Mouse (Mus musculus): Measurements from ENCODE around the gene Ctf1.
"Not testable (repeated sequence)": the region's sequence is repeated elsewhere in the genome, so short reads cannot be mapped to it uniquely, and the experiment has no call there.

The Ctf1 gene

GRCm38 (mm10) chr7:127693730-127694129, 18.8 kb upstream of the Ctf1 start:
- not testable (repeated sequence) for DNase-seq

- DNase-seq, result no peak
Observed at GRCm38 (mm10) chr7:127698986-127699385, 13.6 kb upstream of the Ctf1 start.

- no peak for DNase-seq
Observed at GRCm38 (mm10) chr7:127700712-127701331, 11.7 kb upstream of the Ctf1 start.

GRCm38 (mm10) chr7:127703561-127704178, 8.9 kb upstream of the Ctf1 start:
- no peak for DNase-seq

GRCm38 (mm10) chr7:127704598-127704997, 7.9 kb upstream of the Ctf1 start:
- no peak for DNase-seq

- no peak for DNase-seq
Observed at GRCm38 (mm10) chr7:127705706-127706105, 6.8 kb upstream of the Ctf1 start.

GRCm38 (mm10) chr7:127707045-127707956, 5.2 kb upstream of the Ctf1 start:
- peak; percentile 18 for DNase-seq

GRCm38 (mm10) chr7:127707957-127708206, 4.7 kb upstream of the Ctf1 start:
- DNase-seq, result no peak

GRCm38 (mm10) chr7:127708207-127709078, 4.1 kb upstream of the Ctf1 start, which contains the start of gene Bcl7c:
Gene Bcl7c (minus strand): TSS chr7:127708933.
- DNase-seq, result peak; percentile 91

- no peak for DNase-seq
Observed at GRCm38 (mm10) chr7:127709261-127709979, 3.1 kb upstream of the Ctf1 start.

GRCm38 (mm10) chr7:127711031-127711430, 1.5 kb upstream of the Ctf1 start:
- no peak for DNase-seq

GRCm38 (mm10) chr7:127711456-127711855, 1.1 kb upstream of the Ctf1 start:
- DNase-seq, result no peak

- DNase-seq, result no peak
Observed at GRCm38 (mm10) chr7:127714816-127715215, 2.3 kb downstream of the Ctf1 start.

- DNase-seq, result peak; percentile 71
Observed at GRCm38 (mm10) chr7:127716992-127717391, 4.5 kb downstream of the Ctf1 start.

GRCm38 (mm10) chr7:127718339-127718738, 5.8 kb downstream of the Ctf1 start:
- DNase-seq, result no peak

- DNase-seq, result no peak
Observed at GRCm38 (mm10) chr7:127719258-127719657, 6.7 kb downstream of the Ctf1 start.

GRCm38 (mm10) chr7:127725490-127725889, 13.0 kb downstream of the Ctf1 start:
- DNase-seq, result no peak

GRCm38 (mm10) chr7:127725924-127726323, 13.4 kb downstream of the Ctf1 start:
- DNase-seq, result no peak

- no peak for DNase-seq
Observed at GRCm38 (mm10) chr7:127727898-127728297, 15.4 kb downstream of the Ctf1 start.

GRCm38 (mm10) chr7:127730170-127730569, 17.6 kb downstream of the Ctf1 start:
- DNase-seq, result no peak

GRCm38 (mm10) chr7:127732066-127732465, 19.5 kb downstream of the Ctf1 start, which contains the start of gene Ctf2:
Gene Ctf2 (minus strand): TSS chr7:127732166.
- DNase-seq, result not testable (repeated sequence)
